Mouse (Mus musculus) erythroblast, embryonic 14.5 days (primary cell): ENCODE results near the gene Tecpr1.

Experiments used
- GATA1 ChIP-seq: IDR thresholded peaks from 2 replicates; pipeline ENCODE4 v1.6.1; 2012; ENCODE audit warnings: low read length, inconsistent platforms, mixed read lengths
- TAL1 ChIP-seq: IDR thresholded peaks from 3 replicates; pipeline ENCODE4 v1.6.1; 2012; ENCODE audit warnings: low read length, inconsistent platforms, mixed read lengths

DNA sequence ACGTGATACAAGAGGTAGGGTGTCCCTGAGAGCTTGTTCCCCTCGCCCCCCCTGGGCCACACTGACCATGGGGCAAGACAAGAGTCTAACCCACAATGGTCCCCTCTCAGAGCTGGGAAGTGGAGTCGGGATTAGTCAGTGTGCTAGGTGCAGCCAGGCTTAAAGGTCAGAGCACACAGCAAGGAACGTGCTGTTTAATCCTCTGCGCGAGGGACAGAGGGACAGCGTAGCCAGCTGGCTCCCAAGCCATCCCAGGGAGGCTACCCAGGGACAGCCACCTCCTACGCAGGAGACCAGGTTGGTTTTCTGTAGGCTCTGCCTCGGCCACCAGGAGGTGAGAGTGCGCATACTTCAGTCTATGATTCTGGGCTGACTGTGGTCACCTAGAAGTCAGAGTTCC, 18.5 kb downstream of the Tecpr1 start:
- TF ChIP-seq GATA1: no peak
- TF ChIP-seq TAL1: no peak
